Mouse (Mus musculus): ENCODE measurements around the gene Bcap29. TPM values are rescaled to one million over a fixed set of nuclear protein-coding genes. Genes with fewer than 3 reads are reported as not detected.

Bcap29 gene
- total and polyA plus RNA-seq, 3 experiments = 31.4 to 128 (median 104) TPM

- H3K9me3 ChIP-seq (replicated peaks; ENCODE audit: low read length) = peaks cover under 1% of the 10 kb centered on the region
- no peaks in the 10 kb centered on the region for H3K27me3 ChIP-seq (replicated peaks)
- no peaks in the 10 kb centered on the region for H3K79me2 ChIP-seq (replicated peaks; ENCODE audit: control insufficient read depth, extremely low read depth, insufficient read depth, poor library complexity, severe bottlenecking)
- no peak overlapping the region for H3K27ac ChIP-seq (ENCODE audit: insufficient read depth, low read depth)
- dilution Hi-C loops (cut with MboI; ENCODE audit: extremely low pct_ligation_motif_present, extremely low pct_unique_long_range_greater_than_20kb, low sequenced_read_pairs) = no loop called here
- no peak for DNase-seq (ENCODE audit: extremely low read depth)
- H3K36me3 ChIP-seq (replicated peaks in 1 of 2; ENCODE audit: control insufficient read depth in 1 of 2, insufficient read depth in 1 of 2, low read length in 1 of 2) = no peaks in the 10 kb centered on the region
- no peak overlapping the region for H3K4me3 ChIP-seq (replicated peaks in 1 of 3; ENCODE audit: low read depth in 2 of 3, low read length in 2 of 3, poor library complexity in 1 of 3)
- TF ChIP-seq JUN (IDR thresholded peaks at IDR 0.05; ENCODE audit: insufficient read depth, low read depth, low read length) = no peak
- no peak for TF ChIP-seq ZKSCAN1 (IDR thresholded peaks at IDR 0.05; ENCODE audit: borderline replicate concordance, low read depth, low read length)
- no peak for TF ChIP-seq HCFC1 (IDR thresholded peaks at IDR 0.05; ENCODE audit: low read depth, low read length)
- TF ChIP-seq UBTF (IDR thresholded peaks at IDR 0.05; ENCODE audit: low read depth, low read length) = no peak
- TF ChIP-seq MEF2A (IDR thresholded peaks at IDR 0.05; ENCODE audit: borderline replicate concordance, low read depth, low read length) = no peak
- no peak for TF ChIP-seq ZC3H11A (IDR thresholded peaks at IDR 0.05; ENCODE audit: low read depth, low read length)
- no peak for TF ChIP-seq MAFK (IDR thresholded peaks at IDR 0.05; ENCODE audit: insufficient replicate concordance, low read length)
- TF ChIP-seq ELF1 (IDR thresholded peaks at IDR 0.05; ENCODE audit: low read depth, low read length) = no peak
- TF ChIP-seq MXI1 (IDR thresholded peaks at IDR 0.05; ENCODE audit: low read depth, low read length) = no peak
- TF ChIP-seq TCF12 (IDR thresholded peaks at IDR 0.05; ENCODE audit: low read depth, low read length) = no peak
- no peak for TF ChIP-seq KAT2A (IDR thresholded peaks at IDR 0.05; ENCODE audit: insufficient replicate concordance, low read length)
- TF ChIP-seq CHD1 (IDR thresholded peaks at IDR 0.05; ENCODE audit: low read depth, low read length) = no peak
- TF ChIP-seq BHLHE40 (IDR thresholded peaks at IDR 0.05; ENCODE audit: low read depth, low read length) = no peak
- no peak for TF ChIP-seq GABPA (IDR thresholded peaks at IDR 0.05; ENCODE audit: insufficient replicate concordance, low read depth, low read length)
- TF ChIP-seq POLR2A (IDR thresholded peaks at IDR 0.05; ENCODE audit: low read depth, low read length) = no peak
- no peak for TF ChIP-seq E2F4 (IDR thresholded peaks at IDR 0.05; ENCODE audit: insufficient replicate concordance, low read depth, low read length)
- H3K9ac ChIP-seq (ENCODE audit: insufficient read depth, low read depth) = no peak overlapping the region
- in situ Hi-C loops (cut with MboI; ENCODE audit: low pct_ligation_motif_present, low pct_unique_long_range_greater_than_20kb, low sequenced_read_pairs) = no loop called here
- H3K4me1 ChIP-seq (ENCODE audit: control insufficient read depth in 1 of 2, insufficient read depth in 2 of 2) = peaks cover 6 to 26% of the 10 kb centered on the region in 2 experiments
- H3K4me2 ChIP-seq (ENCODE audit: insufficient read depth, low read depth, poor library complexity, severe bottlenecking) = no peak overlapping the region
Measured at GRCm38 (mm10) chr12:31583726-31584125, 50.7 kb downstream of the Bcap29 start.

- no peak overlapping the region for H3K9ac ChIP-seq (ENCODE audit: insufficient read depth, low read depth)
- no peak for DNase-seq (ENCODE audit: extremely low read depth)
- no peaks in the 10 kb centered on the region for H3K27me3 ChIP-seq (replicated peaks)
- in situ Hi-C loops (cut with MboI; ENCODE audit: low pct_ligation_motif_present, low pct_unique_long_range_greater_than_20kb, low sequenced_read_pairs) = no loop called here
- no peak overlapping the region for H3K4me3 ChIP-seq (replicated peaks in 1 of 3; ENCODE audit: low read depth in 2 of 3, low read length in 2 of 3, poor library complexity in 1 of 3)
- H3K9me3 ChIP-seq (replicated peaks; ENCODE audit: low read length) = peaks cover 2% of the 10 kb centered on the region
- H3K79me2 ChIP-seq (replicated peaks; ENCODE audit: control insufficient read depth, extremely low read depth, insufficient read depth, poor library complexity, severe bottlenecking) = no peaks in the 10 kb centered on the region
- H3K27ac ChIP-seq (ENCODE audit: insufficient read depth, low read depth) = no peak overlapping the region
- no peaks in the 10 kb centered on the region for H3K36me3 ChIP-seq (replicated peaks in 1 of 2; ENCODE audit: control insufficient read depth in 1 of 2, insufficient read depth in 1 of 2, low read length in 1 of 2)
- H3K4me2 ChIP-seq (ENCODE audit: insufficient read depth, low read depth, poor library complexity, severe bottlenecking) = no peak overlapping the region
- TF ChIP-seq ZNF384 (IDR thresholded peaks at IDR 0.05; ENCODE audit: low read depth, low read length) (no peak), ETS1 (conservative IDR thresholded peaks at IDR 0.05; ENCODE audit: low read depth, low read length) (no peak), SMC3 (IDR thresholded peaks at IDR 0.05; ENCODE audit: low read depth, low read length) (no peak), JUN (IDR thresholded peaks at IDR 0.05; ENCODE audit: insufficient read depth, low read depth, low read length) (no peak), TBP (conservative IDR thresholded peaks at IDR 0.05; ENCODE audit: low read depth, low read length) (no peak), ZKSCAN1 (IDR thresholded peaks at IDR 0.05; ENCODE audit: borderline replicate concordance, low read depth, low read length) (no peak), PAX5 (IDR thresholded peaks at IDR 0.05; ENCODE audit: low read length) (no peak)
- dilution Hi-C loops (cut with MboI; ENCODE audit: extremely low pct_ligation_motif_present, extremely low pct_unique_long_range_greater_than_20kb, low sequenced_read_pairs) = no loop called here
- peaks cover 11 to 18% of the 10 kb centered on the region in 2 experiments for H3K4me1 ChIP-seq (ENCODE audit: control insufficient read depth in 1 of 2, insufficient read depth in 2 of 2)
Measured at GRCm38 (mm10) chr12:31582081-31582480, 52.4 kb downstream of the Bcap29 start.
